Mouse (Mus musculus) hematopoietic stem cell, adult 5-6 weeks (primary cell): ENCODE results near the gene 1700067P10Rik. TPM values are rescaled to one million over a fixed set of nuclear protein-coding genes. Genes with fewer than 3 reads are reported as not detected.

Experiments
- ATAC-seq, 2 experiments: fragments of 125-278 bp in 1 of 2; replicated peaks in 1 of 2; 2 replicates each; pipeline ENCODE4 v1.8.0; 2016 to 2017; ENCODE audit warnings: inconsistent platforms in 2 of 2, mild to moderate bottlenecking in 2 of 2, moderate number of reproducible peaks in 2 of 2, low read depth in 1 of 2, moderate TSS enrichment in 1 of 2; ENCODE audit not compliant: low FRiP score in 2 of 2, poor library complexity in 2 of 2, severe bottlenecking in 2 of 2, insufficient read depth in 1 of 2, low TSS enrichment in 1 of 2
- total RNA-seq: library from RNA; stranded (forward); fragments of 172-1452, 232-1000 nt; gene quantifications from 2 replicates; pipeline ENCODE4 v1.2.3, GENCODE M21; 2017

Gene 1700067P10Rik
- total RNA-seq = not detected in 2 replicates

DNA sequence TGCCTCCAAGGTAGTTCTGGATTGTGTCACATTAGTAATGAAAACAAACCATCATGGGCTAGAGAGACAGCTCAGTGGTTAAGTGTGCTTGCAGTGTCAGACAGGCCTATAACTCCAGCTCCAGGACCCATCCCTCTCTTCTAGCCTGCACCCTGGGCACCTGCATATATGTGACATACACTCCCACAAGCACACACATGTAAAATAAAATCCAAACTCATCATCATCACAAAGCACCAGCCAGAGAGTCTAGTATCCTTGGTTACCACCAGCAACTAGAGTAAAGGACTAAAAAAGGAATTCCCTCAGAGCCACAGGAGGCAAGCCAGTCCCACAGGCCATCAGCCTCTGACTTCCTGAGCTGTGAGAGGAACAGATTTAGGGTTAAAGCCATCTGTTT is at the start of gene 1700067P10Rik:
Gene 1700067P10Rik, plus strand, starts transcription at position 301 of the 400 bp plus-strand sequence.
- ATAC-seq = no peak

DNA sequence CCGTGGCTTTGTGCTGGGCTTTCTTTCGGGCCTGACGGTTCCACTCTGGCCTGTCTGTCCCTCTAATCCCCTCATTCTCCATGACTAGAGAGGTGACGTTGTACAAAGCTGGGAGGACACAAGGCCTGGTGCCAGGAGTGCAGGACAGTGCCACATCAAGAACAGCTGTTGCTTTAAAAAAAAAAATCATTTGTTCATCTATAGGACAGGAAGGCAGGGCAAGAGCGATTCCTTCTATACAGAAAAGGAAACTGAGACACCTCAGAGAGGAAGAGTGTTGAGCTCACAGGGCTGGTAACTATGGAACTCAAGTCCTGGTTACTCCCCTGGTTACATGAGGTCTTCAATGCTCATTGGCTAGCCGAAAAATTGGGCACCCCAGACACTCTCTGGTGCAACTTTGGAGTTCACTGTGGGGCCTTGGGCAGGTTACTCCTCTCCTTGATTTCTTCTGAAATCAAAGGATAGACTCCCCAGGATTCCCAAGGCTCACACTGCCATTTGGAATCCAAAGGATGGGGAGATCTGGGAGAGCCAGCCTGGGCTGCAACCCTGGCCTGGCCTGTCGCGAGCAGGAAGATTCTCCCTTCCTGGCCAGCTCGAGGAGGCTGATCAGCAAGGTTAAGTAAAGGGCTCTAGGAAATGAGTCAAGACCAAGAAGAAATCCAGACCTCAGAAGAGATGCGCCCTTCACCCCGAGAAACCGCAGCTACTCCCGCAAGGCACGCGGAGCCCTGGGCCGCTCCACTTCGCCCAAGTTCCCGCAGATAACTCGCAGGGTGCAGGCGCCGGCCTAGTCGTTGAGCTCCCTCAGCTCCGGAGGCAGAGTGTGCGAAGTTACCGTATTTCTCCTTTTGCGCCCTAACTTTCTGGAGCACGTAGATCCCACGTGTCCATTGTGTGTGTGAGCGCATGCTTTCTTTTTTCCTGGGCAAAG is 47.5 kb upstream of the 1700067P10Rik start:
- peak; percentile 57 to 62 for ATAC-seq

DNA sequence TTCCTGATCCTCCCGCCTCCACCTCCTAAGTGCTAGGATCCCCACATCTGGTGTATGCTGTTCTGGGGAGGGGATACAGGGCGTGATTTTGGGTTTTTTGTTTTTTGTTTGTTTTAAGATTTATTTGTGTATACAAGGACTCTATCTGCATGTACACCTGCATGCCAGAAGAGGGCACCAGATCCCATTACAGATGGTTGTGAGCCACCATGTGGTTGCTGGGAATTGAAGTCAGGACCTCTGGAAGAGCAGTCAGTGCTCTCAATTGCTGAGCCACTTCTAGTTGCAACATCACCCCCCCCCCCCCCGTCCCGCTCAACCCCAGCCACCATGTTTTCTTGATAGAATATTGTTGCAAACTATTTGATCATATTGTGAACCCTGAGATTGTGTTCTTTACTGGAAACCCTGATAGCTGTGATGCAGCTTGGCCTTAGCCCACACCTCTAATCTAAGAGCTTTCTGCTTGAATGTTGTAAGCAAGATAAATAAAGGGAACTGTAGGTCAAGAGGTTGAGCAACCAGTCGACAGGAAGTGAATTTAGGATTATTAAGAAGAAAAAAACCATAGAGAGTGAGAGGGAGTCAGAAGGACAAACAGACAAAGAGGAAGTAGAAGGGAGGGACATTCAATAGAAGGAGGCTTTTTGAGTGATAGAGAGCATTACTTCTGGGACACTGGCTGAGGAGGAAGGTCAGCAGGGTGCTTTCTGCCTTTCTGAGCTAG is 45.8 kb upstream of the 1700067P10Rik start:
- peak in 1 of 2 experiments; percentile 12; a peak in 1 of 4 replicates for ATAC-seq

DNA sequence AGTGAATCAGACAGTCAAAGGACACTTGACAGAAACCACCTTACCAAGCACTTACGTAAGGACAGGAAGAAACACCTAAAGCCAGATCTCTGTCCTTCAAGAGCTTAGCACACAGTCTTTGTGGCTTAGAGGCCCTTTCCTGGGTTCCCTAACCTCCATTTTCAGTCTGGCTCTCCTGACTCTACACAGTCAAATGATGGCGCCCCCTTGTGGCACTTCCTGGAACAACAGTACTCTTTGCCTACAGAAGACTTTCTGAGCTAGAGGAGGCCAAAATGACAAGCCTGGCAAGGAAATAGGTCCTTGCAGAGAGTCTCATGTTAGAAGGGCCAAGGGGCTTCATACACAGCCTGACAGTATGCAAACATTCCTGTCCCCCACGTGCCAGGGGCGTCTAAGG is 43.5 kb upstream of the 1700067P10Rik start:
- peak in 1 of 2 experiments; percentile 33; a peak in 1 of 4 replicates for ATAC-seq

DNA sequence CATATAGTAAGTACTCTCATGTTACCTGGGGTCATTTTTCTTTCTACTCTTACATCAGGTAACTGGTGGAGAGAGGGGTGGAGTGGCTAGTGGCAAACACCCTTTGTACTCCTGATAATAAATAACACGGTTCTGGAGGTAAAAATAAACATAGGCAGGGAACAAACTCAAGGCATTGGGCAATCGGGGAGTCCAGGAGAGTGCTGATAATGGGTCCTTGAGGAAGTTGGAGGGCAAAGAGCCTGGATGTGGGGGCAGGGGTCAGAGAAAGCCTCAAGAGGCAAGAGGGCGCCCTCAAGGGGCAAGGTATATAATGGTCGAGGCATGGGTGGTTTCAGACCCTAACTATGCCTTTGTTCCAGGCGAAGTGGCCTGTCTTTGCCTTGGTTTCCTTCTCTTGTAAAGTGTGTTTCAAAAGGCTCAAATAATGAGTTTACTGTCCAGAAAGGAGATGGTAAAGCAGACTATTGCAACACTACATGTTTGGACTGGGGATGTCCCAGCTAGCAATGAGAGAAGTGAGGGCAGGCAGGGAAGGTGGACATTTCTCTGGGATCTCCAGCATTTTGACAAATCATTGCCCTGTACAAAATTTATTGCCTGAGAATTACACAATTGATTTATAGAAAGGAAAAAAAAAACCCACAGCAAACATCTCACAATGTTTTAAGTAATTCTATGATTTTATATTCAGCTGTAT is 37.3 kb upstream of the 1700067P10Rik start:
- 0 out of 4 replicates have a peak, but pooled peaks of 1 of the 2 experiments have one; percentile 22 for ATAC-seq

DNA sequence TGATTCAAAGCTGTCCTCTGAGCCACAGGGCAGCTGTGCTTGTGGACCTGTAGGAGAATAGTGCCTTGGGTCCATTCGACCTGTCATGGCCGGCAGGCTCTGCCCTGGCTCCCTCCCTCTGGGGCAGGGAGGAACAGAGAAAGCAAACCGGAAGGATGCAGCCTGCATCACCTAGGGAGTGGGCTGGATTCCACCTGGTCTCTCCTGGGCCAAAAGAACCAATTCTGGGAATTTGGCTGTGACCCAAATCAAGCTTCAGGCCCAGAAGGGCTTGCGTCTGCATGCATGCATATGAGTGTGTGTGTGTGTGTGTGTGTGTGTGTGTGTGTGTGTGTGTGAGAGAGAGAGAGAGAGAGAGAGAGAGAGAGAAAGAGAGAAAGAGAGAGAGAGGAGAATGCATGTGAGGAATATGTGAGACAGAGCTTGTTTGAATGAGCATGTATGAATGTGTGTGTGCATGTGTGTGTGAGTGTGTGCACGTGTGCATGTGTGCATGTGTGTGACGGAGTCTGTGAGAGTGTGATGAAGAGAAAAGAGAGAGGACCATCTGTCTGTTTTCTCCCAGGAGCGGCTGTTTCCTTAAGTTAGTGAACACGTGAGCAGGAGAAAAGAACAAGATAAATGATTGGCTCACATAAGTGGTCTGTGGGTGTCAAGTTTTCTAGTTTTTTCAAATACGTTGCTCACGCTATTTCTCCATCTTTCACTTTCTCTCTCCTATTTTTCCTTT is 36.6 kb upstream of the 1700067P10Rik start:
- no peak for ATAC-seq

DNA sequence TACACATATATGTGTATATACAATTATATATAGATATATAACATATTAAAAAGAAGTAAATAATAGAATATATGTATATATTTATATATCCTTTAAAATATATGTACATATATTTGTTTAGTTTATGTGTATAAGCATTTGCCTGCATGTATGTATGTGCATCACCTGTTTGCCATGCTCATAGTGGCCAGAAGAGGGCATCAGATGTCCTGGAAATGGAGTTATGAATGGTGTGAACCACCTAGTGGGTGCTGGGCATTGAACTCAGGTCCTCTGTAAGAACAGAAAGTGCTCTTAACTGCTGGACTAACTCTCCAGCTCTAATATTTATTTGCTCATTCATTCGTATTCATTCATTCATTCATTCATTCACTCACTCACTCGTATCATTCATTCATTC is 35.5 kb upstream of the 1700067P10Rik start:
- no peak for ATAC-seq

DNA sequence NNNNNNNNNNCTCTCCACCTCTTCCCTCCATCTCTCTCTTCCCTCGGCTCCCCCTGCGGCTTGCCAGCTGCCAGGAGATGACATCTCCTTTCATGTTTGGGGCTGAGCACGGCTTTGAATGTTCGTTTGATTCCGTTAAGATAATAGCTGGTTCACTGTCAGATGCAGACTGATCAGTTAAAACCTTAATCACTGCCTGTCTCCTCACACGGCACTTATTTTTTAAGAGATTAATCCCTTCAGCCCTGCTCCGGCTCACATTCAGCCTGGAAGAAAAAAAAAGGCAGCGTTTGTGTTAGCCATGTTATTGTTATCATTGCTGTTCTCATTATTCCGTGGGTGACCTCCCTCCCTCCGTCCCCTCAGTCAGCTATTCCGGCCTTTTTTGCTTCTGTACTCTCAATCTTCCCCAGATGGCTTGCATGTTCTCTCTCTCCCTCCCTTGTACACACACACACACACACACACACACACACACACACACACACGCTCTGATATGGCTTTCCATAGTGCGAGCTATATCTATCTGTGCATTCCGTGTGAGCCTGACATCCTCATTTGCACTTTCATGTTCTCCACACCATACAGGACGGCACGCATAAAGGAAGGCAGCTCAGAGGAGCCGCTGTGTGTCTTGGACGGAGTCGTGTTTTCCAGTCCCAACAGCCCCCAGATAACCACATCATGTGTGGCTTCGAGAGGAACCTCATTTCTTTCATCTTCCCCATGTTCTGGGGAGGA is 33.9 kb upstream of the 1700067P10Rik start:
- ATAC-seq = no peak

DNA sequence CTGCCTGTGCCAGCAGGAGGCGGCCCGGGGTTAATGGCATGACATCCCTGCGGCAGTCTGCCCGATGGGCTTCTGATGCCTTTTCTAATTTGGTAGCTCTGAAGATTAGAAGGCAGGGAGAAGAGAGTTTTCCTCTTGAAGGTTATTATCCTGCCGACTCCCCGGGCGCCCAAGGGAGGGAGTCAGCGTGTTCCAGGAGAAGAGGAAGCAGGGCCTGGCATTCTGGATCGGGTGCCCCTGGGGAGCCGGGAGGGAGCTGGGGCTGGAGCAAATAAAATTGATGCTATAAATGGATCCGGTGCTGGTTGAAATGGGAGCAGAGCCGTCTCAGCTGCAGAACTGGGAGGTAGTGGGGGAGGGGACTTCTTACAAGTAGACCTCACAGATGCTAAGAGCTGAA is 31.7 kb upstream of the 1700067P10Rik start:
- ATAC-seq = no peak

DNA sequence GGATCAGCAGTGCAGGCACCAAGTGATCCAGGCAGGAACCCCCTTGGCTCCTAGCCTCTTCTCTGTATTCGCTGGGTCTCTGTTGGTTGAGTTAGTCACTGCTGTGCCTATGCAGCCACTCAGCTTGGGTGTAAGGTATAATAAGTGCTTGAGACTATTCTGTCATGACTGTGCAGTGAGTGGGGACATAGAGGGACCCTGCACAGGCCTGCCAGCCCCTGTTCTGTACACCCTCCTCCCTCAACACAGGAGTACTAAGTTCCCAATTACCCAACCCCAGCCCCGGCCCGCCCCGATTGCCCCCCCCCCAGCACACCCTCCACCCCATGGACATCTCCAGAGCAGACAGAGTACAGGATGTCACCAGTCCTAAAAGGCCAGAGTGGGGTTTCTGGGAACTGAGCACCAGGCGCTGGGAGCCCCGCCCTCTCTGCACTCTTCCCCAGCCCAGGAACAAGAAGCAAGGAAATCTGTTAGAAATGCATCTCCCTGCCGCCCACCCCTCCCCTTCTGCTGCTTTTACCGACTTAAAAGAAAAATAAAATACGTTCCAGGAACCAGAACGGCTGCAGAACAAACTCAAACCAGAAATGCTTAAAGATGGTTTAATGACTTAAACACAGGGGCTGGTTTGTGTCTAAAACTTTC is 24.8 kb upstream of the 1700067P10Rik start:
- ATAC-seq = no peak

DNA sequence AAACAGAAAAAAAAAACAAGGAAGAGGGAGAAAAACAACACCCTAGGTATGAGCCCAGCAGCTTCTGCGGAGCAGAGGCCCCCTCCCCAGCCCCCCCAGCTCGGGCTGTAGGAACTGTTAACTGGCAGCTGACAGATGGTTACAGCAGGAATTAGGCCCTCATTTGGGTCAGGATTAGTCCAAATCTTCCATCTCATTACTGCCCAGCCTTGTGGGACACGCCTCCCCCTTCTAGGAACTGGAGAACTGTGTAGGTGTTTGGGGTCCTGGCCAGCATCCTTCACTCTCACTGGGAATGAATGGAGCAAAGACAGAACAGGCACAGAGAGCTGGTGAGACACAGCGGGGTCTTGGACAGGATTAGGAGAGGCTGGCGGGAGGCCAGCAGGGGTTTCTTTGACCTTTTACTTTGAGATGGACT is 24.0 kb upstream of the 1700067P10Rik start:
- no peak for ATAC-seq

DNA sequence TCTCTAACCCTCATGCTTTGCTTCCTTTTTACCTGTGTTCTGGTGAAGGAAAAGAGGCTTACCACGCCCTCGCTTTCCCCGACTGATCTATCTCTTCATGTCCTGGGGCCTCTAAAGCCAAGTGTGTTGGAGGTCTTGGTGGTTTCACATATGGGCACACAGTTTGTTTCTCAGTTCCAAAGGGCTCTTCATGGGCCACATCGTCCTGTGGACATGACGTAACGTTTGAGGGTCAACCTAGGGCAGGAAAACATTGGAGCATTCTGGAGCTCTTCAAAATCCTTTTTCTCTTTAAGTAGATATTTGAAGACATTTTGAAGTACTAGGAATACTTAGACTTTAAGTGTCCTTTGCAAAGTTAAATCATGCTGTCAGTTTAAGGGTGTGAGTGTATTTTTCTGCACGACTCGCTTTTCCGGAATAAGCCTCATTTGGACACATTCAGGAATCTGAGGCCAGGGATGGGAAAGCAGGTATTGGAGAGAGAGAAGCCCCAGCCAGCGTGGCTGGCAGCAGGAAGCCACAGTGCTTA is 22.0 kb upstream of the 1700067P10Rik start:
- ATAC-seq = no peak

DNA sequence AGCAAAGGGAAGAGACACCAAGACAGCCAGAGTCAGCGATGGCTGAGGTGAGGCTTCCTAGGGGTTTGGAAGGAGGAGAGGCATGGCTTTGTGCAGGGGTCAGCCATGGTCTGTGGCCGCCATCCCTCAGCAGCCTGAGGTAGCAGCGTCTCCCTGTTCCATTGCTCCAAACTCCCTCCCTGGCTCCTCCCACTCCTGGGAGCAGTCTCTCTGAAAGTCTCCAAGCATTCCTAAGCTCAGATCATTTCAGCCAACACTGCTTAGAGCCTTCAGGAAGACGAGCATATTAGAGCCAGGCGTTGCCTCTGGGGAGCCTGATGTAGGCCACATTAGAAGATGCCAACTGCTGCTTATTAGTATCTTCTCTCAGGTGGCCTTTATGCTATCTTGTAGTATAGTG is 21.4 kb upstream of the 1700067P10Rik start:
- ATAC-seq = no peak

DNA sequence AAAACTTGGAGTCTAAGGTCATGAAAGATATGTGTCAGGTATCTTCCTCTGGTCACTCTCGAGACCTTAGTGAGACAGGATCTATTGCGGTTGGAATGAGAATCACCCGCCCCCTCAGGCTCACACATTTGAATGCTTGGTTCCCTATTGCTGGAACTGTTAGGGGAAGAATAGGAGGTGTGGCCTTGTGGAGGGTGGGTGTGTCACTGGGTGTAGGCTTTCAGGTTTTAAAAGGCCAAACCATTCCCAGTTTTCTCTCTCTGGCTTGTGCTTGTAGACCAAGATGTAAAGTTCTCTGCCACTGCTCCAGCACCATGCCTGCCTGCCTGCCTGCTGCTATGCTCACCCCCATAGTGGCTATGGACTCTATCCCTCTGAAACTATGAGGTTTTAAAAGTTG is 8.5 kb upstream of the 1700067P10Rik start:
- no peak for ATAC-seq

DNA sequence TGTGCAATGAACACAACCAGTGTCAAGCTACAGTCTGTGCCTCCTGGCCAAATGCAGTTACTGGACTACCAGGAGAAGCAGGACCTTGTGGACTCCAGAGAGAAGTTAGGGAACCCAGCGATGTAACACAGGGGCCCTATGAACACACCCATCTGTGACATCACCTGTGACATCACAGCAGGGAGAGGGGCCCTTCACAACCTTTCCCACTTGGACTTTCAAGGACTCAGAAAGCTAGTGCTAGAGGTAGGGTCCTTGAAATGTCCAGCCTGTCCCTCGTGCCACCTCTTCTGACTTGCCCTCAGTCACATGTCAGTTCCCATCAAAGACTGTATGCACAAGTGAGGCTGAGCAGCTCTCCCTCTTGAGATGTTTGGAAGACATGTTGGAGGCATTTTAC is 327 bp downstream of the 1700067P10Rik start:
- ATAC-seq = no peak

DNA sequence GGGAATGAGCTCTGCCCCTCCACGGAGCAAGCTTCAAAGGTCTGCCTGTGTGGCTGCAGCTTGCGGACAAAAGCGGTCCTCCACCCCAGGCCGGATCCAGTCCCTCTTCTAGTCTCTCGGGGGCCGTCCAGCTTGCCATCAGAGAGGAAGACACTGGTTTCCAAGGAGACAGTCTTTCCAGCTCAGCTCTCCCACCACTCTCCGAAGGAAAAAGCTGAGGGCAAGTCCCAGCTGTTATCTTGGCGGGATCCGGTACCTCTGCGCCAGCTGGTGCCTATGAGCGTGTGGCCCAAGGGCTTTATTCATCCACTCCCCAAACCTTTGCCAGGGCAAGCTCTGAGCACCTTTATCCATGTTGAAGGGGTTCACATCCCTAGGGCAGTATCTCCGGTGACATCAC is 1.2 kb downstream of the 1700067P10Rik start:
- no peak for ATAC-seq
